Mouse (Mus musculus) limb, embryonic 11.5 days (tissue): ENCODE results near the gene Tbx5. TPM values are rescaled to one million over a fixed set of nuclear protein-coding genes. Genes with fewer than 3 reads are reported as not detected.

ENCODE experiments used
- ATAC-seq: fragments of 200-750 bp; cut with Nextera tagmentation; 2 replicates; pipeline ENCODE4 v1.8.0; 2017; ENCODE audit warnings: low read depth; ENCODE audit not compliant: insufficient number of reproducible peaks, low FRiP score, low TSS enrichment
- DNase-seq: peaks from one replicate; pipeline ENCODE4 v3.0.0-alpha.2; 2015; ENCODE audit warnings: low spot score
- H3K27ac ChIP-seq: fragments of 300-500 bp; sonication (generic); replicated peaks from 2 replicates; pipeline ENCODE4 v1.5.1; 2014; ENCODE audit warnings: low read depth, mild to moderate bottlenecking, low read length
- H3K27me3 ChIP-seq: fragments of 300-500 bp; sonication (generic); 2 replicates; pipeline ENCODE4 v1.6.1; 2014; ENCODE audit warnings: mild to moderate bottlenecking, low read length, mixed read lengths; ENCODE audit not compliant: control insufficient read depth, insufficient read depth
- H3K36me3 ChIP-seq: fragments of 300-500 bp; sonication (generic); 2 replicates; pipeline ENCODE4 v1.6.1; 2014; ENCODE audit warnings: mild to moderate bottlenecking, low read length, moderate library complexity, mixed read lengths; ENCODE audit not compliant: control insufficient read depth, insufficient read depth
- H3K4me1 ChIP-seq: fragments of 300-500 bp; sonication (generic); 2 replicates; pipeline ENCODE4 v1.6.1; 2014; ENCODE audit warnings: low read length, mixed read lengths; ENCODE audit not compliant: control insufficient read depth, insufficient read depth
- H3K4me2 ChIP-seq: fragments of 300-500 bp; sonication (generic); 2 replicates; pipeline ENCODE4 v1.6.1; 2014; ENCODE audit warnings: low read depth, mild to moderate bottlenecking, moderate library complexity; ENCODE audit not compliant: severe bottlenecking
- H3K4me3 ChIP-seq: fragments of 300-500 bp; sonication (generic); 2 replicates; pipeline ENCODE4 v1.5.1; 2014; ENCODE audit warnings: low read depth, low read length
- H3K9ac ChIP-seq: fragments of 300-500 bp; sonication (generic); 2 replicates; pipeline ENCODE4 v1.6.1; 2014; ENCODE audit warnings: mild to moderate bottlenecking, low read length
- H3K9me3 ChIP-seq: fragments of 300-500 bp; sonication (generic); 2 replicates; pipeline ENCODE4 v1.6.1; 2016; ENCODE audit warnings: low read length; ENCODE audit not compliant: control insufficient read depth
- WGBS: fragments of 180-500 bp; shearing (Covaris S2); extraction: QIAGEN DNeasy Blood & Tissue Kit; methylation state at CpG from one replicate; pipeline ENCODE4 v1.1.7; 2014; 5-methylcytosine and 5-hydroxymethylcytosine counted together
- polyA plus RNA-seq: library from polyadenylated mRNA; unstranded; fragments of >200 nt; fragmentation: Nextera tagmentation; extraction: Ambion mirVana; gene quantifications from 2 replicates; pipeline ENCODE4 v1.2.1, GENCODE M21; 2014

The Tbx5 gene
- polyA plus RNA-seq, 1 experiment from 2014 or later, result 34.3 TPM

DNA sequence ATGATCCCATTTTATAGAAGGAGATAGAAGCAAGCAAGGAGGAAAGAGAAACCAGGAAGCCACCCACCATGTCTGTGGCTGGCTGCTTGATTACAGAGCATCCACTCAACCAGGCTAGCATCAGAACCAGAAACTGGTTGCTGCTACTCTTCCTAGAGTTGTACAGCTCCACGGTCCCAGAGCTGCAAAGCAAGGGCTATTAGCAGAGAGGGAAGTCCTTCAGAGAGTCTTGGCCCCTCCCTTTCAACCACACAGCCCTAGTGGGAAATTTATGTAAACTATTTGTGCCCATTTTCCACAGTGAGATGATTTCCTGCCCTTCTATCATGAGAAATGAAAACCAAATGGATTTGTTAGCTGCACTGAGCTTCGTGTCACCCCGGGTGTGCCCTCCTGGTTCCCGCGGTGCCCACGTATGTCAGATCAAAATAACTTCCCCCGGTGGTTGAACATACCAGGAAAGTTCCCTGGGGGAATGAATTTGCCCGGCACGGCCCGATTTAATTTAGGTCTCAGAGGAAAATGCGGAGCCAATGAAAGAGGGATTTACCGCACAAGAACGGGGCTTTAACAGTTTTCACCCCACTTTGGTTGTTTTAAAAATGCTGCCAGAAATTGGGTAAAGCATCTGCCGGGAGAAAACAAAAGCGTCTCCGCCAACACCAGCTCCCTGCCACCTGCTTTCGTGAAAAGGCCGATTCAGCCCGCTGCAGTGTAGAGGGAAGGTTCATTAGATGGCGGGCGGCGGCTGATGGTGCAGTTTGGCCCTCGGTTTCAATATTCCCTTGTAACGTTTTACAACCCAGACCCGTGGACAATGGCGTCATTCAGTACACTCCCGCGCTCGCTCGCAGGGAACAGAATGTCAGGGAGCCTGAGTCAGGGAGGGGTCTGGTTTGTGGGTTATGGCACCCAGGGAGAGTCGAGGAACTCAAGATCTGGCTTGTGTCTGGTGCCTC is 34.1 kb downstream of the Tbx5 start:
- peak overlapping the region; percentile 13; the same call in 1 of the 2 replicates for H3K4me2 ChIP-seq
- DNase-seq, result peak; percentile 61
- H3K27me3 ChIP-seq, result no peaks in the 10 kb centered on the region
- H3K9me3 ChIP-seq, result no peaks in the 10 kb centered on the region
- no peak overlapping the region; the same call in 1 of the 2 replicates for H3K4me3 ChIP-seq
- H3K9ac ChIP-seq, result peak overlapping the region; percentile 7; the same call in 1 of the 2 replicates
- ATAC-seq, result no peak
- peaks cover 3% of the 10 kb centered on the region; the same call in 1 of the 2 replicates for H3K36me3 ChIP-seq
- 26% methylated on average over 31 of the region's 31 CpGs for WGBS
- no peak overlapping the region for H3K27ac ChIP-seq
- 0 out of 2 replicates have a peak, but pooled peaks cover 5% of the 10 kb centered on the region for H3K4me1 ChIP-seq

DNA sequence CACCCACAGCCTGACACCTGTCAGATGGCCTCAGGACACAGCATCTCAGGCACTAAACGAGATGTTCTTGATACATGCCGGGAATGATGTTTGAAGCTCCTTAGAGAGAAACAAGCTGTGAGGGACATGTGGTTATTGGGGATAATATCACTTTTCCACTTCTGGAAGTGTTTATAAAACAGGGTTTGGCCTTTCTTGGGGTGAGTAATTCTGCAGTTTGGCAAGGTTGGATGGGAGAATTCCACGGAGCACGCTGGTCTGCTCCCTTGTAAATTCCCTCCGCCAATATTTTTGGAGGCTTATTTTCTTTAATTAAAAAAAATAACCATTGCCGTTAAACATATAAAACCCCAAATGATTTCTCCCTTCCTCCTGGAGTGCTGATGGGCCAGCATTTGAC is 35.5 kb downstream of the Tbx5 start:
- WGBS, result 85% methylated on average over 6 of the region's 6 CpGs
- no peak for DNase-seq
- H3K4me3 ChIP-seq, result no peak overlapping the region

DNA sequence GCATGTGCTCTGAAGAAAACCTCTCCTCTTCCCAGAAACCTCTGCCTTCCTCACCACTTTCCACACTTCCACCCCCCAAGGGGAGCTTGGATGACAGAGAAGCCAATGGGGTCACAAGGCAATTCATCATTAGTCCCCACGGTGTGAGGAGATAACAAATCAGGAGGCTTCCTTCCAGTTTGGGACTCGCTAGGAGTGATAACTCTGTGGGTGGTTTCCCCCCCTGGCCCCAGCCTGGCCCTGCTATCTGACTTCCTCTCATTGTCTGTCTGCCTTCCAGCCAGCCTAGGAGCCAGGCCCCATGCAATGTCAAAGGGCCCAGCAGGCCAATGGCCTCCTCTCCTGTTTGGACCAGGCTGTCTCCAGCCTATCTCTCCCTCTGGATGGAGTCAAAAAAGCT is 43.0 kb downstream of the Tbx5 start:
- 28% methylated on average over 2 of the region's 2 CpGs for WGBS
- H3K4me3 ChIP-seq, result no peak overlapping the region
- ATAC-seq, result no peak
- H3K9ac ChIP-seq, result no peak overlapping the region
- no peaks in the 10 kb centered on the region for H3K4me1 ChIP-seq
- no peak for DNase-seq
- H3K4me2 ChIP-seq, result no peak overlapping the region
- no peaks in the 10 kb centered on the region for H3K27me3 ChIP-seq
- H3K9me3 ChIP-seq, result no peaks in the 10 kb centered on the region
- no peak overlapping the region for H3K27ac ChIP-seq
- no peaks in the 10 kb centered on the region; the same call in 1 of the 2 replicates for H3K36me3 ChIP-seq

More for the DNA sequence above, 35.5 kb downstream of the Tbx5 start:
- H3K4me2 ChIP-seq, result no peak overlapping the region
- no peaks in the 10 kb centered on the region for H3K27me3 ChIP-seq
- H3K4me1 ChIP-seq, result 0 out of 2 replicates have a peak, but pooled peaks cover 5% of the 10 kb centered on the region
- H3K9ac ChIP-seq, result no peak overlapping the region
- H3K36me3 ChIP-seq, result peaks cover 3% of the 10 kb centered on the region; the same call in 1 of the 2 replicates
- ATAC-seq, result no peak
- no peaks in the 10 kb centered on the region for H3K9me3 ChIP-seq
- no peak overlapping the region for H3K27ac ChIP-seq

DNA sequence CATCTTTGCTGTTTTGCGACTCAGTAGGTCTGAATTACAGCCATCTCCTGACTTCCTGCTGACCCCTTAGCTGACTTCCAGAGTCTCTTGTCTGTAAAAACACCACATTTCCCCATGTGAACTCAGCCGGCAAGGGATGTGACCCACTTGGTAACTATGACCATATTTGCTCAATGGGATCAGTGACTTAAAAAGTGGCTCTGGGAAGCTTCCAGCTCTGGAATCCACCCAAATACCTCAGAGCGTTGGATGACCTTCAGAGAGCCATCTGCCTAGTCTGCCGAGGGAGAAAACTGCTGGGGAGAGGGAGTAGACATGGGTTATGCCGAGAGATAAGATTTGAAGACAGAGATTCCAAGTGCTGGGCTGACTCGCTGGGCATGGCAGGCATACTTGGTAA is 44.7 kb downstream of the Tbx5 start:
- Histone ChIP-seq H3K4me1 (no peaks in the 10 kb centered on the region), H3K9me3 (no peaks in the 10 kb centered on the region), H3K4me3 (no peak overlapping the region), H3K27ac (no peak overlapping the region), H3K9ac (no peak overlapping the region), H3K36me3 (no peaks in the 10 kb centered on the region; the same call in 1 of the 2 replicates), H3K4me2 (no peak overlapping the region), H3K27me3 (no peaks in the 10 kb centered on the region)
- ATAC-seq, result no peak
- 81% methylated on average over 6 of the region's 6 CpGs for WGBS
- no peak for DNase-seq

DNA sequence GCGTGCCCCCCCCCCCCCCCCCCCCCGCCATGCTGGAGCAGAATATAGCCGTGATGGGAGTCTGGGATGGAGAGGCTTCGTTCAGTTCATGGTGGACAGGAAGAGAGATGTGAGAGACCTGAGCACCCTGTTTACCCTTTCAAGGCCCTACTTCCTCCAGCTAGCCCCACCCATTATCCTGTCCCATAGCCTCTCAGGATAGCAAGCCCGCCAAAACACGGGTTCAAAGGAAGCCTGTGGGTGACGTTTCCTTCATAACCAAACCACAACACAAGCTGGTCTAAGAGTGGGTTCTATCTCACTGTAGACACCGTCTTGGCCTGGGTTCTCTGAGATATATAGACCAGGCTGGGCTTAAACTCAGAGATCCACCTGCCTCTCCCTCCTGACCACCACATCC is 53.1 kb downstream of the Tbx5 start:
- no peak overlapping the region for H3K9ac ChIP-seq
- DNase-seq (no peak), ATAC-seq (no peak)
- no peaks in the 10 kb centered on the region for H3K27me3 ChIP-seq
- H3K36me3 ChIP-seq, result no peaks in the 10 kb centered on the region
- H3K4me3 ChIP-seq, result no peak overlapping the region
- no peak overlapping the region for H3K4me2 ChIP-seq
- no peak overlapping the region for H3K27ac ChIP-seq
- WGBS, result 79% methylated on average over 7 of the region's 8 CpGs
- no peaks in the 10 kb centered on the region for H3K4me1 ChIP-seq
- H3K9me3 ChIP-seq, result no peaks in the 10 kb centered on the region

DNA sequence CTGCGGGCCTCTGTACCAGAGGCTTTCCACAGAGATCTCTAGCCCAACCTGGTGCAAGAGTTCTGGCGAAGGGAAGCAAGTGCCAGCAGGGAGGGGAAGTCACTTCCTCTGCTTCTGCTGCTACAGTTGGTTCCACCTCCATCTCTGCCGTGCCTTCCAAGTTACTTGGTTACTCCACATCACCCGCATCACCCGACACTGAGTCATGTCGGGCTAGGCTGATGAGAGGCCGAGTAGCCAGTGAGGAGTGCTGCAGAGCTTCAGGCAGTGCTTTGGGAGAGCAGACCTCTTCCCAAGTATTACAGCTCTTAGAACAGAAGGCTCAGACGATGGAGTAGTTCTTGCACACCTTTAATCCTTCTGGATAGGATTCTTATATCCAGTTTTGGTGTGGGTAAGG is 54.9 kb downstream of the Tbx5 start:
- 88% methylated on average over 8 of the region's 8 CpGs for WGBS
- Histone ChIP-seq H3K9me3 (no peaks in the 10 kb centered on the region), H3K4me2 (no peak overlapping the region), H3K4me1 (no peaks in the 10 kb centered on the region; the same call in 1 of the 2 replicates), H3K36me3 (no peaks in the 10 kb centered on the region), H3K27ac (no peak overlapping the region), H3K4me3 (no peak overlapping the region), H3K9ac (no peak overlapping the region), H3K27me3 (no peaks in the 10 kb centered on the region)
- no peak for DNase-seq
- ATAC-seq, result no peak

DNA sequence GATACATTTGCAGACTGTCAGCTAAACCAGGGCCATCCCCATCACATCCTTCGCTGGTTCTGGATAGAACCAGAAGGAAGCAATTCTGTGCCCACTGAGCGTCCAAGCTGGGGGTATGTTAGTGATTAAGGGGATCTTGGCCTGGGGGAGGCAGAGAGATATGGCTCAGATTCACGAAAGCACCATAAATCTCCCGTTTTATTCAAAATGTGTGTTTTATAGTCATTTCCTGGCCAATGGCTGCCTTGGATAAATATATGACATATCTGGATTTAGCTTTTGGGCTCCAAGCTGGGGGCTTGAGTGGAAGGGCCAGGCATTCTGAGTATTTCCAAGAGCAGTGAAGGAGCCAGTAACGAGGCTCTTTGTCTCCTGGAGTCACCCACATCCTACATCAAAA is 59.5 kb downstream of the Tbx5 start:
- no peak overlapping the region for H3K4me2 ChIP-seq
- H3K4me3 ChIP-seq, result no peak overlapping the region
- DNase-seq, result no peak
- no peaks in the 10 kb centered on the region for H3K36me3 ChIP-seq
- H3K4me1 ChIP-seq, result no peaks in the 10 kb centered on the region; the same call in 1 of the 2 replicates
- no peak overlapping the region for H3K9ac ChIP-seq
- H3K27ac ChIP-seq, result no peak overlapping the region
- no peaks in the 10 kb centered on the region for H3K27me3 ChIP-seq
- H3K9me3 ChIP-seq, result no peaks in the 10 kb centered on the region
- no peak for ATAC-seq
- WGBS, result 31% methylated on average over 5 of the region's 5 CpGs

DNA sequence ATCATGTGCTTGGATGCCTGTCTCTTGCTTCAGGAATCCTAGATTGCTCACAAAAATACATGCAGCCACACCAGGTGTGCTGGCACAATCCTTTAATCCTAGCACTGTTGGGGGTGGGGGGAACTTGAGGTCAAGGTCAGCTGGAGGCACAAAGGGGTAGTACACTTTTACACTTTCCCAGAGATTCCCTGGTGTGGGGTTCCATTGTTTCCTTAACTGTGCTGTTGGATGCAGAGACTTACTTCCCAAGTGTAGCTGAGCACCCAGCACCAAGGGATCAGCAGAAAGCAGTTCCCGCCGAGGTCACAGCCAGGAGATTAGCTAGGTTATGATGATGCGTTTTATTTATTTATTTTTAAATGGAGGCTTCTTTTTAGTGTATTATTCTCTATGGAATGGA is 60.6 kb downstream of the Tbx5 start:
- no peak for ATAC-seq
- no peak overlapping the region for H3K9ac ChIP-seq
- H3K4me3 ChIP-seq, result no peak overlapping the region
- DNase-seq, result no peak
- no peaks in the 10 kb centered on the region; the same call in 1 of the 2 replicates for H3K4me1 ChIP-seq
- H3K27me3 ChIP-seq, result no peaks in the 10 kb centered on the region
- H3K36me3 ChIP-seq, result no peaks in the 10 kb centered on the region
- H3K27ac ChIP-seq, result no peak overlapping the region
- no peak overlapping the region for H3K4me2 ChIP-seq
- 87% methylated on average over 3 of the region's 3 CpGs for WGBS
- H3K9me3 ChIP-seq, result no peaks in the 10 kb centered on the region
